Mouse (Mus musculus) adipocyte (in vitro differentiated cells): Measurements from ENCODE around the gene Ttc39d.

Source experiments
- DNase-seq: peaks from one replicate; pipeline ENCODE4 v3.0.0-alpha.2; 2016; ENCODE audit warnings: low spot score

The Ttc39d gene

DNA sequence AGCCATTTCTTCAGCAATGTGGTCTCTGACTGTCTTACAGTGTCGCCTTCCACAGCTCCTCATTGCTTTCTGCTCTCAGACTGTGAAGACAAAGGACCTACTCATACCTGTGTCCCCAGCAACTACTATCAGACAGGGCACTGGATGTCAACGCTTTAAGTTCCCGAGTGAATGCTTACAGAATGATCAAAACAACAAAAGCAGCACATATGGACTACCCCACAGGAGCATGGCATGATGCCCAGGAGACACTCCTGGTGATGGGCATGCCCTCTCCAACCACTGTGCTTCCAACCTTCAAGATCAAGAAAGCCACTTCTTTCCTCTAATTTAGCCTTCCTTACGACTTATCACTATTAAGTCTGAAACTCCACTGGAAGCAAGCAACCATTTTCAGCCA is 59.8 kb downstream of the Ttc39d start:
- DNase-seq = no peak
